Mouse (Mus musculus) liver, adult 2 months (tissue): ENCODE measurements at regions not wholly inside any gene's neighbourhood (a gene's known extent, or its start where the extent isn't known, plus 50 kb on each side); places are given as distances from the start of the nearest gene placed in this dataset.

Experiments used
- CTCF ChIP-seq: fragments of 200-500 bp; IDR thresholded peaks from 2 replicates; pipeline ENCODE4 v1.5.1; 2011; ENCODE audit warnings: low read depth, low read length, control low read depth
- POLR2A ChIP-seq: fragments of 200-500 bp; IDR thresholded peaks from 2 replicates; pipeline ENCODE4 v1.6.1; 2011; ENCODE audit warnings: low read length, control low read depth; ENCODE audit not compliant: insufficient read depth; ENCODE audit errors: extremely low read depth

DNA sequence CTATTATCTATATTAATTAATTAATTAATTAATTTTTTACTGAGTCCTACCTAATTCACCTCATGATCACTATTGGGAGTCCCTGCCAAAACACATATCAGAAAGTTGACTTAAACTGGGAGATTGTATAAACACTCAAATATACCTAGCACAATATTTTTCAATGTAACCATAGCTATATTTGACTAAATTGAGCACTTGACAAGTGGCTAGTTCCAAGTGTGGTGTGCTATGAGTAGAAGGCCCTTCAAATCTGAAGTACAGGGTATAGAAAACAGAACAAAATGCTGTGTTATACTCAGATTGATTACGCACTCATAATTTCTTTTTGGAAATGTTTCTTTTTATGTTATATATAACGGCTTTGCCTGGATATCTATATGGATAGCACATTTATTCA, 60.8 kb upstream of the Kbtbd8 start:
- TF ChIP-seq POLR2A (no peak), CTCF (no peak)
